Mouse (Mus musculus) E14TG2a.4 (cell line): ENCODE measurements around the gene Hinfp.

Experiments
- CTCF ChIP-seq: conservative IDR thresholded peaks from 2 replicates; pipeline ENCODE4 v1.5.1; 2014; ENCODE audit warnings: low read length
- NANOG ChIP-seq: IDR thresholded peaks from 2 replicates; pipeline ENCODE4 v1.6.1; 2014; ENCODE audit warnings: borderline replicate concordance, low read length, mixed read lengths

DNA sequence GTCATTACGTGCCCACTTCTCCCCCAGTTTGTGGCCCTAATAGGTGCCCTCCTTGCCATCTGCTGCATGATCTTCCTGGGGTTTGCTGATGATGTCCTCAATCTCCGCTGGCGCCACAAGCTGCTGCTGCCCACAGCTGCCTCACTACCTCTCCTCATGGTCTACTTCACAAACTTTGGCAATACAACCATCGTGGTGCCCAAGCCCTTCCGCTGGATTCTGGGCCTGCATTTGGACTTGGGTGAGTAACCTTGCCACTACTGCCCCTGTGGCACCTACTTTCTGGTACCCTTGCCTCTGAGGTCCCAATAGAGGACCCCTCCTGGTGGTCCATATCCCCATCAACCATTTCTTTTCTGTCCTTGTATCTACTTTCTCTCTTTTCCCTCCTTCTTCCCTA lies 22.5 kb upstream of the Hinfp start:
- TF ChIP-seq CTCF (no peak), NANOG (no peak)
